Mouse (Mus musculus) gastrocnemius, adult 2 months (tissue): ENCODE measurements around the gene Gstm5. TPM values are rescaled to one million over a fixed set of nuclear protein-coding genes. Genes with fewer than 3 reads are reported as not detected.
"Not testable (repeated sequence)": the region's sequence is repeated elsewhere in the genome, so short reads cannot be mapped to it uniquely, and the experiment has no call there.

Experiments
- DNase-seq: peaks from one replicate; pipeline ENCODE4 v3.0.0; 2022
- H3K27ac ChIP-seq: fragments of 200-600 bp; 2 replicates; pipeline ENCODE4 v1.8.1; 2022; ENCODE audit warnings: mild to moderate bottlenecking
- H3K4me3 ChIP-seq: fragments of 200-600 bp; 2 replicates; pipeline ENCODE4 v1.8.1; 2022; ENCODE audit warnings: mild to moderate bottlenecking, moderate library complexity
- CTCF ChIP-seq: fragments of 200-600 bp; IDR thresholded peaks from 2 replicates; pipeline ENCODE4 v1.8.1; 2022; ENCODE audit warnings: antibody characterized with exemption, mild to moderate bottlenecking, moderate library complexity
- intact Hi-C: fragments of 180-260 bp; cut with DNase I; formaldehyde crosslinking; loops from one replicate; pipeline ENCODE4 v1.15.1; 2025
- total RNA-seq, 2 experiments: library from RNA; stranded (reverse); gene quantifications; 2 replicates each; pipeline ENCODE4 v1.2.3; 2021

The Gstm5 gene
- total RNA-seq, 2 experiments from 2014 or later = 74.7 to 87.2 TPM

- intact Hi-C loops = no loop called here
- H3K4me3 ChIP-seq = no peak overlapping the region
- DNase-seq = no peak
- no peak for TF ChIP-seq CTCF
- peak overlapping the region; percentile 49; the same call in 1 of the 2 replicates for H3K27ac ChIP-seq
Measured at GRCm38 (mm10) chr3:107877747-107878736, 17.6 kb upstream of the Gstm5 start.

GRCm38 (mm10) chr3:107887674-107888495 lies 7.7 kb upstream of the Gstm5 start:
- no peak for DNase-seq
- Histone ChIP-seq H3K27ac (0 out of 2 replicates have a peak overlapping the region, but pooled peaks have one; percentile 38), H3K4me3 (no peak overlapping the region)
- intact Hi-C loops = no loop called here
- no peak for TF ChIP-seq CTCF

GRCm38 (mm10) chr3:107889236-107889635 lies 6.4 kb upstream of the Gstm5 start:
- intact Hi-C loops, H3K4me3 ChIP-seq: not testable (repeated sequence)

GRCm38 (mm10) chr3:107895194-107895719 lies 364 bp upstream of the Gstm5 start:
- Histone ChIP-seq H3K27ac (peak overlapping the region; percentile 93), H3K4me3 (peak overlapping the region; percentile 96)
- no peak for TF ChIP-seq CTCF
- intact Hi-C loops = no loop called here
- no peak for DNase-seq

More at GRCm38 (mm10) chr3:107889236-107889635, 6.4 kb upstream of the Gstm5 start:
- H3K27ac ChIP-seq, DNase-seq: not testable (repeated sequence)

GRCm38 (mm10) chr3:107898691-107899090 lies 3.1 kb downstream of the Gstm5 start:
- DNase-seq = no peak
- Histone ChIP-seq H3K4me3 (no peak overlapping the region), H3K27ac (no peak overlapping the region)
- TF ChIP-seq CTCF = no peak
- intact Hi-C loops = no loop called here

DNA sequence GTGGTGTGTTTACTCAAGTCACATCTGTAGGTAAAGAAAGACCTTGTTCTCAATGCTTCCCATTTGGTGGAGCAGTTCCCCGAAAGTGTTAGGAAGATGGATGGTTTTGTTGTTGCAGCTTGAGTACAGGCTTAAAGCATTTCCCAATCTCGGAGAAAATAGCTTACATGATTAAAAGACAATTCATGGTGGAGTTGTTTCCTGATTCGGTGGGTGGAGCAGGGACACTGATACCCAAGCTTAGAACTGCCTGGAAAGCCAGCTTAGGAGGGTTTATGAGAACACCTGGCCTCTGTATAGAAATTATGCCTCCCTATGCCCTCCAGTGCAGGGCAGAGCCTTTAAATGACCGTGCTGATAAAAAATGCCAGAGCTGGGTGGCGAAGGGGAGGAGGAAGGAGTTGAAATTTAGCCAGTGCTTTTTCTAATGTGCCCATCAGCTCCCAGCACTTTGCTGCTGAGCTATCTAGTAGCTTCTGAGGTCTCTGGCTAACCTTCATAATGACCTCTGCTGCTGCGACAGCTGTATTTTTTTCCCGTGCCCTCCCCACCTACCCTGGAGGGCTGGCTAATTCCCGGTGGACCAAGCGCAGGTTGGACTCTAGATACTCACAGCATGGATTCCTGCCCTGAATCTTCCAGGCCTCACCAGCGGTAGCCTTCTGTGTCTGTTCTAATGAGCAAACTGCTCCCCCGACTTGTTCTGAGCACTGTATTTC lies 5.5 kb downstream of the Gstm5 start:
- no peak overlapping the region for H3K4me3 ChIP-seq
- DNase-seq = no peak
- intact Hi-C loops = no loop called here
- no peak overlapping the region for H3K27ac ChIP-seq
- TF ChIP-seq CTCF = no peak

GRCm38 (mm10) chr3:107905942-107906341 lies 10.3 kb downstream of the Gstm5 start:
- no peak for TF ChIP-seq CTCF
- no peak overlapping the region for H3K27ac ChIP-seq
- intact Hi-C loops = no loop called here
- no peak overlapping the region for H3K4me3 ChIP-seq
- no peak for DNase-seq

GRCm38 (mm10) chr3:107916674-107917073 lies 21.1 kb downstream of the Gstm5 start:
- intact Hi-C loops = loop anchor here (5.0 kb wide), 1 partner anchor 219 kb away; the partner anchor contains the start of gene Ahcyl1
- H3K27ac ChIP-seq = no peak overlapping the region
- no peak for DNase-seq
- no peak overlapping the region for H3K4me3 ChIP-seq
- TF ChIP-seq CTCF = no peak

DNA sequence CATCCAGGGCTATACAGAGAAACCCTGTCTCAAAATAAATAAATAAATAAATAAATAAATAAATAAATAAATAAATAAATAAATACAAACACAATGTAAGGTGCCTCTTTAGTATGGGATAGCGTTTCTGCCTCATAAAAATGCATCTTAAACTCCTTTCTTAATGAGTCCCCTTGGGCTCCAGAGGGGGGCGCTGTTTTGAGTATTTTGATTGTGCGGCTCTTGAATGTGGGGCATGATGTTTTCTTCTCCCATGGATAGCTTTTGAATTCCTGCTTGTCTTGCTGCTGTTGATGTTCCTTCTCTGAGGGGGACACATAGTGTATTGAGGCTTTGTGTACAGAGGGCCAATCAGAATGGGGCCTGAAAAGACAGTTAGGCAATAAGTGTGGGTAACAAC lies 21.5 kb downstream of the Gstm5 start:
- intact Hi-C loops = loop anchor here (5.0 kb wide), 1 partner anchor 220 kb away; the partner anchor contains the start of gene Ahcyl1
- TF ChIP-seq CTCF = peak; percentile 53
- no peak overlapping the region for H3K27ac ChIP-seq
- no peak overlapping the region for H3K4me3 ChIP-seq
- no peak for DNase-seq

- H3K27ac ChIP-seq = no peak overlapping the region
- H3K4me3 ChIP-seq = no peak overlapping the region
- DNase-seq = peak; percentile 48
- peak; percentile 88 for TF ChIP-seq CTCF
- intact Hi-C loops = loop anchor here (1.0 to 5.0 kb wide), 2 partner anchors 51 to 221 kb away; partner anchors contain the start of gene Ahcyl1
Measured at GRCm38 (mm10) chr3:107917783-107918408, 22.3 kb downstream of the Gstm5 start.

DNA sequence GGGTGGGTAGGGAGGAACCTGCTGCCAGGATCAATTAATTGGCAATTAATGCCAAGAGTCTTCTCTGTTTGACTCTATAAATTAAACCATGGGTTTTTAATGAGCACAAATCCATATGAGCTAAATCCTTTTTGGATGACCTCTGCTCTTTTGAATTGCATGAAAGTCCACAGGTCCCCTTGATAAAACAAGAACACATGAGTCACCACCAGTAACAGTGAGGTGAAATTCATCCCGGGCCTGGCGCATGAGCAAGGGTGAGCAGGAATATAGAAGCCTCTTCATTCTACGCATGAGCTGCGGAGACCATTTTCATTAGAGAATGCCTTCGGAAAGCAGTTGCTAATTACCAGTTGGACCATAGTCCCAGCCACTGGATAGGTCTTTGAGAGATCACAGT lies 24.7 kb downstream of the Gstm5 start:
- Histone ChIP-seq H3K27ac (no peak overlapping the region), H3K4me3 (no peak overlapping the region)
- no peak for TF ChIP-seq CTCF
- no peak for DNase-seq
- intact Hi-C loops = no loop called here

DNA sequence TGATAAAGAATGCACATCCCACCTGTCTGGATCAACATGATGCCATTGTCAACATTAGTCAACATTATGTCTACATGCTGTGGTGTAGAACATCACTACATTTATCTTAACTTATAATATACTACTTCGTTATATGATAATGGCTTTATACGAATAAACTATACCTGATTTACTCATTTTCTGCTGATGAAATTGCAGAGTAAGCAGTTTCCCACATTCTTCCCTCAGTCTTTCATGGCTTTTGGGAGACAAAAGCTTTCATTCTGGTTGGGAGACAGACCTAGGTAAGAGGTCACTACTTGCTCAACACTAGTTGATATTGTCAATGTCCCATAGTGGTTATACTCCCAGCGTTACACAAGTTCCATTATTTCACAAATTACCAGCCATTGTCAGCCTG lies 29.7 kb downstream of the Gstm5 start:
- Histone ChIP-seq H3K27ac (no peak overlapping the region), H3K4me3 (no peak overlapping the region)
- TF ChIP-seq CTCF = no peak
- DNase-seq = no peak
- intact Hi-C loops = no loop called here
